Mouse (Mus musculus) adrenal gland, postnatal 10 days (tissue): ENCODE measurements around the gene Nudcd2. TPM values are rescaled to one million over a fixed set of nuclear protein-coding genes. Genes with fewer than 3 reads are reported as not detected.

Experiments used
- DNase-seq: peaks from one replicate; pipeline ENCODE4 v3.0.0; 2021; ENCODE audit warnings: mixed read lengths
- total RNA-seq, 2 experiments: library from RNA; stranded (reverse); gene quantifications; 2 replicates each; pipeline ENCODE4 v1.2.3; 2021

Gene Nudcd2
- total RNA-seq, 2 experiments from 2014 or later, result 31.6 to 34.6 TPM

DNA sequence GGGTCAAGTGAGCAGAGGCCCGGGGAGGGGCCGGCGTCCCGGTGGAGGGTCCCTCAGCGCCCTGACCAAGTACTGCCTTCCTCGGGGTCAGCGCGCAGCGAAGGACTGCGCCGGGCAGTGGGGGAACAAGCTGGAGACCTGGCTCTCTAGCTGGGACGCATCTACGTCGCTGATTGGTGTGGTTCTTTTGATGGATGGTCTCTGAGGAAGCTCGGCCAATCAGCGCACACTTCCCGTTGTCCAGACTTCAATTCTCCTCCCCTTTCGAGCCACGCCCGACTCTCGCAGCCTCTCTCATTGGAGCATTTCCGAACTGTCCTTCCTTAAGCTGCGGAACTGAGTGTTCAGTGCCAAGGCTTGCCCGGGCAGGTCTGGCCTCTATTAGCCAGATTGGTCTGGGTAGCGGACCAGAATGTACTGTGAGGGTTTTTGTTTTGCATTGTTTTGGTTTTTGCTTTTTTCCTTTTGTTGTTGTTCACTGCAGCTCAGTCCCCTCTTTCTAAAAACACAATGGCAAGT lies 21.7 kb downstream of the Nudcd2 start, which contains the start of gene Ccng1:
TSS of gene Ccng1 (minus strand) at position 203 of the 519 bp plus-strand sequence.
- DNase-seq, result peak; percentile 94

DNA sequence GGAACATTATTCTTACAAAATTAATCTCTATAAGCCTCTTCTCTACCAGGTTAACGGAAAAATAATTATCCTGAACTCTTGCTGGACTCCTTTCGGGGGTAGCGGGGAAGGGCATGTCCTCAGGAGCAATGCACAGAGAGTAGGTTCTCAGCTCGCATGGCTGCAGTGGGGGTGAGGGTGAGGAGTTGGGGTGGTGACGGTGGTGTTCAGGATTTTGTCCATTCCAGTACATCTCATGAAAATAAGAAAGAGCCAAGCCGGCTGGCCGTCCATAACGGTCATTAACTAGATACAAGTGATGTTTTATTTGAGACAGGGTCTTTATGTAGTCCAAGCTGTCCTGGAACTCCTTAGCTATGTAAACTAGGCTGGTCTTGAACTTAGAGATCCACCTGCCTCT lies 22.5 kb downstream of the Nudcd2 start:
- DNase-seq, result no peak

DNA sequence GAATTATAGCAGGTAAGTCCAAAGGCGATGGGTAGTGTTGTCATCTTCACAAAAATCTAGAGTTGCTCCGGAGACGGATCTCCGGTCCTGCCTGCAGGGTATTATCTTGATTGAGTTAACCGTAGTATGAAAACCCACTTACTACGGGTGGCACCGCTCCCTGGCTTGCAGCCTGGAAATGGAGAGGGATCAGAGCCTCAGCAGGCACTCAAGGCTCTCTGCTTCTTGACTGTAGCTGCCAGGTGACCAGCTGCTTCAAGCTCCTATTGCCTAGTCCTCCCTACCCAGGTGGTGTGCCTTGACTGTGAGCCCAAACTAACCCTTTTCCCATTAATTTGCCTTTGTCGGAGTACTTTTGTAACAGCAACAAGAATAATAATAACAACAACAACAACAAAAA lies 26.4 kb downstream of the Nudcd2 start:
- no peak for DNase-seq

DNA sequence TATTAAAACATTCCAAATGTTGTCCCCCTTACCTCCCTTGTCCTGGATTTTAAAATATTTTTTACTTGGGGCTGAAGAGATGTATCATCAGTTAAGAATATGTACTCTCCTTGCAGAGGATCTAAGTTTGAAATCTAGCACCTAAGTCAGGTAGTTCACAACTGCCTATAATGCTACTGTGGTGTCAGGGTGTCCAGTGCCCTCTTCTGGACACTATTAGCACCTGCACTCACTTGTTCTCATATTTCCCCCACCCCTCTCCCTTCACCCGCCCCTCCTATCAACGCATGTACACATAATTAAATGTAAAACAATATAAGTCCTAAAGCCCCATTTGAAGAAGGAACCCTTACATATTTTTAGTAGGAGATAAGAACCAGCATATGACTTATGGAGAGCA lies 29.9 kb downstream of the Nudcd2 start:
- peak; percentile 12 for DNase-seq

DNA sequence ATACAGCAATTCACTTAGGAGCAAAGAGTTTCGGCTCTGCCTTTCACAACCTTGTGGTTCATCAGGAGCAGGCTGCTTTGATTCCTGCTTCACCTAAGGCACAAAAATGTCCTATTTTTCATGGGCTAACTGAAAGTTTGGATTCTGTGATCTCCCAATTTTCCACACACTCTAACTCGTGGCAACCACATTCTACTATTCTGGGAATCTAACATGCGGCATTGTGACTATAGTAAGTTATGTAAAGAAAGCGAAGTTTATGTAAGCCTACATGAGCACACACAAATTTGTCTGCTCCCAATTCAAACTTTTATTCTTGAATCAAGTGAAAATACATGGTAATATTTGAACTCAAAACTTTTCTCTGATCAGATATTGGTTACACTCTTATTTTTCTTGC lies 31.2 kb downstream of the Nudcd2 start:
- no peak for DNase-seq

DNA sequence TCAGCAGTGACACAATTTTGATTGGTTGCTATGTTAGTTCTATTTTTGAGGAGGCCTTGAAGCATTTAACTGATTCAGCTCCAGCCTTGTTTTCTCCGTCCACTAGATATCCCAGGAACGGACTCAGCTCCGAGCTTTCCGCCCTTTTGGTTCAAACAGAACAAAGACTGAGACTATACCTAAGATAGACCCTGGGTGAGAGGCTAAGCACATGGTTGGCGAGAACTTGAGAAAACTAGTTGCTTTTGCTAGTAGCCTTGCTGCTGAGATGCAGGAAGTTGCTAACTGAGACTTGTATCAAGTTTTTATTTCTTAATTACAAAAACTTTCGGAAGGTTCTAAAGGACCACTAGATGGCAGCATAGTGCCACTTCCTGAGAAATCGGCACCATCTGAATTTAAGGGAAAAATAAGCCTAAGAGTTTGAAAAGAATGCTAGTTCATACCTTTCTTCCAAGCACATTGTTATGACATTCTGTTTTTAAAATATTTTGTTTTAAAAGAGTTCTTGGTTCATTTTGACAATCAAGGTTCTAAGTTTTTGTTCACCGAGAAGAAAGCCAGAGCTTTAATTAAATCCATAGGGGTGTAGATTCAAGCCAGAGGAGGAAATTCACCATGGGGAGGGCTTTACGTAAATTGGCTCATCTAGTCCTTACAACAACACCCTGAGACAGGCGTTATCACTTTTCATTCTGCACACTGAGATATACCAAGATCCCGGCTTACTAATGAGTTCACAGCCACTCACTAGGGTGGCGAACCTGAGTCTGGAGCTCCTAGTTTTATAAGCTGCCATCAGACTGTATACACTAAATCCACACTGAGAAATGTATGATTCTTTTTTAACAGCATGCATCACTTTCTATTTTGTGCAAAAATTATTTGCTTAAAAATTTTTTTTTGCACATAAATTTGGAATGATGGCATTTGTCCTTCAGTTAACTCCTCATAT lies 42.1 kb downstream of the Nudcd2 start:
- peak; percentile 8 for DNase-seq

DNA sequence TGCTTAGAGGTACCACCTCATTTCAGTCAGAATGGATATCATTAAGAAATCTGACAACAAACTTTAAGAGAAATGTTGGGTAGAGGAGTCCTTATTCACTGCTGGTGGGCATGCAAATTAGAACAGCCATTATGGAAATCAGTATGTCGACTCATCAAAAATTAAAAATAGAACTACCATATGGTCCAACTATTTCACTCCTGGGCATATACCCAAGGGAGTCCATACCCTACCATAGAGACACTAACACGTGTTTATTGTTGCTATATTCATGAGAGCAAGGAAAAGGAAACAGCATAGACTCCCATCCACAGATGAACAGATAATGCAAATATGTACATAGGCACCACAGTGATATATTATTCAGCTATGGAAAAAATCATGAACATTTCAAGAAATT lies 48.4 kb downstream of the Nudcd2 start:
- no peak for DNase-seq

DNA sequence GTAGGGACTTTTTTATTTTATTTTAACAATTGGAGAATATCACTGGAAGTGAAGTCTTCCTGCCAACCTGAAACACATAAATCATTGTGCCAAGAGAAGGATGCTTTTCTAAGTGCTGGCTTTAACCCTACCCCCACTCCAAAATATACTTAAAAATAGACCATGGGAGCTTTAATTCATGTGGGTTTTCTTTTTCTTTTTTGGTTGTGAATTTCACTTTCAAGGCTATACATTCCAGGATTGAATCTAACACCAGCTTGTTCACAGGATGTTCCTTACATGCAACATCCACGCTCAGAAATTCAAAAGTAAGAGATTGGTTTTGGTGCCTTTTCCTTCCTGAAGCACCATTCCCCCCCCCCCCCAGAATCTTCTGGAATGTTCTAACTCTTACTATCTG lies 49.9 kb downstream of the Nudcd2 start:
- no peak for DNase-seq

DNA sequence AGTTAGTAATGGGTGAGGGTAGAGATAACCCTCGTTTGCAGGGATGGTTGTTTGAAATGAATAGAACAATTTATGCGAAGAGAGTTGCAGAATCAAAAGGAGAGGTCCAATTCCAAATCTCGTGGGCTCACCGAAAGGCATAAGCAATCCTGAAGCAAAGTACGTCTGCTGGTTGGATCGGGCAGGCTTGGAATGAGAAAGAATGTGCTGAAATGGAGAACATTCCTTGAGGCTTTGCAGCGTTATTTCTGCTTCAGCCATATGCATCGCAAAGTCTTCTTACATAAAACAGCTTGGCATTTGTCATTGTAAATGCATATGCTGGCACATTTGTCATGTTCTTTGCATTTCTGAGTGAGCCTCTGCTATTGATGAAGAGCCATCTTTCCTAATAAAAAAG lies 50.9 kb downstream of the Nudcd2 start:
- no peak for DNase-seq

DNA sequence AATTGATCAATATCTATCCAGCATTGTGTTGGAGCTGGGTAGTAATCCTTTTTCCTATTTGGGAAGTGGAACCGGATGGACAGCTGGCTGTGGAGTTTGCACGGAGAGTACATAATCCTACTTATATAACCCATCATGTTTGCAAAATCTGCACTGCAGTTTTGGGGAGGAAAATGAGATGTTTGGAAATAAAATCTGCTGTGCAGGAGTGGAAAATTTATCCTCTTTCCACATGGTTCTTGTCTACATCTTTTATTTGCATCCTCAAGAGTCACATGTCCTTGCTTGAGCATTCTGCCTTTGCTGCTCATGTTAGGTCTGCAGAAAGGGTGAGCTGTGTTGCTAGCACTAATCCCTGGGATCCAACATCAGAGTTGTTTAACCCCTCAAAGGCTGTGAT lies 53.4 kb downstream of the Nudcd2 start:
- no peak for DNase-seq

Other genes starting within 250 kb of the Nudcd2 start
- 100 to 1,000 TPM in 1 of 2 experiments, 10 to 100 TPM in 1; 88.9 to 116 TPM for gene Mat2b, start 38.5 kb upstream of the Nudcd2 start, total RNA-seq
- gene Hmmr, start 245 bp upstream of the Nudcd2 start, total RNA-seq, result 1 to 10 TPM; 7.5 to 9.1 TPM
- 10 to 100 TPM; 71.1 to 96.0 TPM for gene Ccng1, start 21.6 kb downstream of the Nudcd2 start, total RNA-seq